Mouse (Mus musculus): ENCODE data around the gene Gm14308.
"Not testable (repeated sequence)": the region's sequence is repeated elsewhere in the genome, so short reads cannot be mapped to it uniquely, and the experiment has no call there.

The Gm14308 gene

GRCm38 (mm10) chr2:176636244-176636643 lies at the start of gene Gm14308:
Gene Gm14308, minus strand, starts transcription at chr2:176636344.
- DNase-seq (ENCODE audit: low read depth in 2 of 2, low spot score in 2 of 2), result not testable (repeated sequence)

GRCm38 (mm10) chr2:176670222-176670621 lies 34.1 kb upstream of the Gm14308 start, which contains the start of gene Zfp973:
Gene Zfp973, plus strand, starts transcription at chr2:176670522.
- not testable (repeated sequence) for DNase-seq (ENCODE audit: low read depth in 2 of 2, low spot score in 2 of 2)

Measured in CD8-positive naive resting alpha-beta T cell, adult 2 months (primary cell).